Mouse (Mus musculus) CH12.LX (cell line): ENCODE measurements around the gene Igsf21. TPM values are rescaled to one million over a fixed set of nuclear protein-coding genes. Genes with fewer than 3 reads are reported as not detected.

Experiments used
- DNase-seq: peaks from one replicate; pipeline ENCODE4 v3.0.0-alpha.2; 2013; ENCODE audit errors: extremely low read depth
- H3K27ac ChIP-seq: 2 replicates; pipeline ENCODE4 v1.5.1; 2012; ENCODE audit warnings: low read depth, mild to moderate bottlenecking, control low read depth, moderate library complexity; ENCODE audit not compliant: insufficient read depth
- H3K27me3 ChIP-seq: replicated peaks from 2 replicates; pipeline ENCODE3; 2012; ENCODE audit warnings: inconsistent platforms
- H3K36me3 ChIP-seq, 2 experiments: replicated peaks in 1 of 2; 2 replicates each; pipeline versions ENCODE3 to v1.6.1; 2012; ENCODE audit warnings: inconsistent platforms in 1 of 2, low read length in 1 of 2, mild to moderate bottlenecking in 1 of 2, mixed read lengths in 1 of 2, moderate library complexity in 1 of 2; ENCODE audit not compliant: control insufficient read depth in 1 of 2, insufficient read depth in 1 of 2
- H3K4me1 ChIP-seq, 2 experiments: 2 replicates each; pipeline ENCODE4 v1.6.1; 2012; ENCODE audit warnings: inconsistent platforms in 1 of 2, moderate library complexity in 1 of 2; ENCODE audit not compliant: insufficient read depth in 2 of 2, control insufficient read depth in 1 of 2
- H3K4me2 ChIP-seq: 2 replicates; pipeline ENCODE4 v1.6.1; 2012; ENCODE audit warnings: low read depth, mild to moderate bottlenecking, control low read depth; ENCODE audit not compliant: poor library complexity, insufficient read depth, severe bottlenecking
- H3K4me3 ChIP-seq, 3 experiments: fragments of 150-350 bp in 1 of 3; sonication (generic) in 1 of 3; replicated peaks in 1 of 3; 2 replicates each; pipeline versions ENCODE3 to v1.5.1; 2011 to 2012; ENCODE audit warnings: low read depth in 2 of 3, low read length in 2 of 3, mild to moderate bottlenecking in 2 of 3, moderate library complexity in 2 of 3, control low read depth in 1 of 3, improper control_type of control experiment in 1 of 3, inconsistent platforms in 1 of 3, mixed read lengths in 1 of 3; ENCODE audit not compliant: poor library complexity in 1 of 3
- H3K79me2 ChIP-seq: replicated peaks from 2 replicates; pipeline ENCODE4 v1.6.1; 2012; ENCODE audit warnings: mild to moderate bottlenecking, moderate library complexity; ENCODE audit not compliant: control insufficient read depth, poor library complexity, insufficient read depth, severe bottlenecking; ENCODE audit errors: extremely low read depth
- H3K9ac ChIP-seq: 2 replicates; pipeline ENCODE4 v1.6.1; 2012; ENCODE audit warnings: low read depth, mild to moderate bottlenecking, control low read depth, moderate library complexity; ENCODE audit not compliant: insufficient read depth
- H3K9me3 ChIP-seq: replicated peaks from 2 replicates; pipeline ENCODE3; 2012; ENCODE audit warnings: low read length, inconsistent platforms, mixed read lengths
- BHLHE40 ChIP-seq: IDR thresholded peaks from 2 replicates; pipeline ENCODE4 v1.6.1; 2011; ENCODE audit warnings: mild to moderate bottlenecking, low read depth, low read length, improper control_type of control experiment
- CHD1 ChIP-seq: IDR thresholded peaks from 2 replicates; pipeline ENCODE4 v1.6.1; 2012; ENCODE audit warnings: low read depth, low read length, improper control_type of control experiment, inconsistent platforms
- CHD2 ChIP-seq: IDR thresholded peaks from 2 replicates; pipeline ENCODE4 v1.6.1; 2011; ENCODE audit warnings: low read length, improper control_type of control experiment
- CTCF ChIP-seq, 2 experiments: IDR thresholded peaks in 1 of 2; conservative IDR thresholded peaks in 1 of 2; 2 replicates each; pipeline ENCODE4 v1.5.1; 2011 to 2012; ENCODE audit warnings: low read depth in 2 of 2, low read length in 2 of 2, improper control_type of control experiment in 1 of 2, inconsistent platforms in 1 of 2, mild to moderate bottlenecking in 1 of 2, moderate library complexity in 1 of 2
- E2F4 ChIP-seq: IDR thresholded peaks from 2 replicates; pipeline ENCODE4 v1.6.1; 2011; ENCODE audit warnings: low read depth, low read length, improper control_type of control experiment; ENCODE audit not compliant: insufficient replicate concordance
- ELF1 ChIP-seq: IDR thresholded peaks from 2 replicates; pipeline ENCODE4 v1.6.1; 2014; ENCODE audit warnings: low read depth, mild to moderate bottlenecking, inconsistent platforms, low read length, improper control_type of control experiment
- ETS1 ChIP-seq: conservative IDR thresholded peaks from 2 replicates; pipeline ENCODE4 v1.6.1; 2012; ENCODE audit warnings: low read depth, mild to moderate bottlenecking, inconsistent platforms, low read length, improper control_type of control experiment, moderate library complexity
- JUND ChIP-seq: conservative IDR thresholded peaks from 2 replicates; pipeline ENCODE4 v1.6.1; 2011; ENCODE audit warnings: low read depth, low read length, improper control_type of control experiment
- KAT2A ChIP-seq: IDR thresholded peaks from 2 replicates; pipeline ENCODE4 v1.6.1; 2012; ENCODE audit warnings: low read length, improper control_type of control experiment, inconsistent platforms; ENCODE audit not compliant: insufficient replicate concordance
- MAX ChIP-seq: IDR thresholded peaks from 2 replicates; pipeline ENCODE4 v1.6.1; 2011; ENCODE audit warnings: low read length, improper control_type of control experiment
- MEF2A ChIP-seq: IDR thresholded peaks from 2 replicates; pipeline ENCODE4 v1.6.1; 2014; ENCODE audit warnings: low read depth, mild to moderate bottlenecking, inconsistent platforms, low read length, improper control_type of control experiment, borderline replicate concordance
- MXI1 ChIP-seq: IDR thresholded peaks from 2 replicates; pipeline ENCODE4 v1.6.1; 2011; ENCODE audit warnings: mild to moderate bottlenecking, low read depth, low read length, improper control_type of control experiment
- MYC ChIP-seq: IDR thresholded peaks from 2 replicates; pipeline ENCODE4 v1.6.1; 2011; ENCODE audit warnings: low read depth, mild to moderate bottlenecking, improper control_type of control experiment, low read length
- NELFE ChIP-seq: IDR thresholded peaks from 2 replicates; pipeline ENCODE4 v1.6.1; 2011; ENCODE audit warnings: low read depth, low read length, improper control_type of control experiment
- POLR2A ChIP-seq: IDR thresholded peaks from 2 replicates; pipeline ENCODE4 v1.6.1; 2011; ENCODE audit warnings: low read depth, mild to moderate bottlenecking, improper control_type of control experiment, low read length
- POLR2AphosphoS2 ChIP-seq: IDR thresholded peaks from 2 replicates; pipeline ENCODE4 v1.6.1; 2011; ENCODE audit warnings: low read depth, low read length, improper control_type of control experiment
- RCOR1 ChIP-seq: conservative IDR thresholded peaks from 2 replicates; pipeline ENCODE4 v1.6.1; 2012; ENCODE audit warnings: low read depth, mild to moderate bottlenecking, inconsistent platforms, low read length, improper control_type of control experiment
- SIN3A ChIP-seq: IDR thresholded peaks from 2 replicates; pipeline ENCODE4 v1.6.1; 2012; ENCODE audit warnings: low read length, improper control_type of control experiment, inconsistent platforms
- TBP ChIP-seq: conservative IDR thresholded peaks from 2 replicates; pipeline ENCODE4 v1.6.1; 2011; ENCODE audit warnings: low read depth, low read length, improper control_type of control experiment
- TCF12 ChIP-seq: IDR thresholded peaks from 2 replicates; pipeline ENCODE4 v1.6.1; 2014; ENCODE audit warnings: low read depth, mild to moderate bottlenecking, inconsistent platforms, low read length, improper control_type of control experiment
- USF2 ChIP-seq: conservative IDR thresholded peaks from 2 replicates; pipeline ENCODE4 v1.6.1; 2011; ENCODE audit warnings: low read depth, low read length, improper control_type of control experiment
- ZKSCAN1 ChIP-seq: IDR thresholded peaks from 2 replicates; pipeline ENCODE4 v1.6.1; 2012; ENCODE audit warnings: low read depth, inconsistent platforms, low read length, improper control_type of control experiment, borderline replicate concordance
- ZNF384 ChIP-seq: IDR thresholded peaks from 2 replicates; pipeline ENCODE4 v1.6.1; 2012; ENCODE audit warnings: low read depth, low read length, improper control_type of control experiment, inconsistent platforms
- dilution Hi-C: fragments of 300-500 bp; cut with MboI; formaldehyde crosslinking; loops from 2 replicates; pipeline ENCODE4 v1.14.3; 2020; ENCODE audit warnings: low sequenced_read_pairs; ENCODE audit not compliant: extremely low pct_unique_long_range_greater_than_20kb, extremely low pct_ligation_motif_present
- in situ Hi-C: fragments of 300-500 bp; cut with MboI; formaldehyde crosslinking; loops from 3 replicates; pipeline ENCODE4 v1.14.3; 2019; ENCODE audit warnings: low sequenced_read_pairs, low pct_ligation_motif_present, low pct_unique_long_range_greater_than_20kb, mixed read lengths
- polyA plus RNA-seq: library from polyadenylated mRNA; unstranded; fragments of >175 nt; gene quantifications from 2 replicates; pipeline ENCODE4 v1.2.1, GENCODE M21; 2012; ENCODE audit warnings: low read depth; ENCODE audit not compliant: insufficient read length
- total RNA-seq, 2 experiments: library from RNA; depleted of rRNA; stranded (reverse); fragments of 300-350 nt in 1 of 2; fragments of >200 nt in 1 of 2; gene quantifications; 2 replicates each; pipeline ENCODE4 v1.2.3; 2012 to 2014

Igsf21 gene
- total and polyA plus RNA-seq, 3 experiments, result not detected

DNA sequence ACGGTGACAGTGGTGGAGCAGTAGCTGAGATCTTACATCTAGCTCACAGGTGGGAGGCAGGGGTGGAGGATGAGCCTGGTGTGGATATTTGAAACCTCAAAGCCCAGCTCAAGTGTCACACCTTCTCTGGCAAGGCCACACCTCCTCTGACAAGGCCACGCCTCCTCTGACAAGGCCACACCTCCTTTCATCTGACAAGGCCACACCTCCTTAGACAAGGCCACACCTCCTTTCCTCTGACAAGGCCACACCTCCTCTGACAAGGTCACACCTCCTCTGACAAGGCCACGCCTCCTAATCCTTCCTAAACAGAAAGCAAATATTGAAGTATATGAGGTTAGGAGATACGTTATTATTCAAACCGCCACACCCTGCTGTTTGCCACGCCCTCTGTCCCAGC is 69.5 kb downstream of the Igsf21 start:
- no peak for TF ChIP-seq MEF2A
- no peak for TF ChIP-seq CHD2
- no peak for TF ChIP-seq TBP
- no peak for TF ChIP-seq RCOR1
- no peak for TF ChIP-seq USF2
- TF ChIP-seq CHD1, result no peak
- TF ChIP-seq POLR2AphosphoS2, result no peak
- no peak for TF ChIP-seq JUND
- TF ChIP-seq NELFE, result no peak
- no peak for TF ChIP-seq MXI1
- no peak overlapping the region for H3K9ac ChIP-seq
- no peak overlapping the region for H3K4me3 ChIP-seq
- H3K79me2 ChIP-seq, result no peaks in the 10 kb centered on the region
- peaks cover 22% of the 10 kb centered on the region for H3K27me3 ChIP-seq
- dilution Hi-C loops, result no loop called here
- H3K9me3 ChIP-seq, result peaks cover 36% of the 10 kb centered on the region
- in situ Hi-C loops, result no loop called here
- no peak overlapping the region for H3K4me2 ChIP-seq
- H3K36me3 ChIP-seq, result no peaks in the 10 kb centered on the region
- H3K27ac ChIP-seq, result no peak overlapping the region
- DNase-seq, result no peak
- no peaks in the 10 kb centered on the region for H3K4me1 ChIP-seq

DNA sequence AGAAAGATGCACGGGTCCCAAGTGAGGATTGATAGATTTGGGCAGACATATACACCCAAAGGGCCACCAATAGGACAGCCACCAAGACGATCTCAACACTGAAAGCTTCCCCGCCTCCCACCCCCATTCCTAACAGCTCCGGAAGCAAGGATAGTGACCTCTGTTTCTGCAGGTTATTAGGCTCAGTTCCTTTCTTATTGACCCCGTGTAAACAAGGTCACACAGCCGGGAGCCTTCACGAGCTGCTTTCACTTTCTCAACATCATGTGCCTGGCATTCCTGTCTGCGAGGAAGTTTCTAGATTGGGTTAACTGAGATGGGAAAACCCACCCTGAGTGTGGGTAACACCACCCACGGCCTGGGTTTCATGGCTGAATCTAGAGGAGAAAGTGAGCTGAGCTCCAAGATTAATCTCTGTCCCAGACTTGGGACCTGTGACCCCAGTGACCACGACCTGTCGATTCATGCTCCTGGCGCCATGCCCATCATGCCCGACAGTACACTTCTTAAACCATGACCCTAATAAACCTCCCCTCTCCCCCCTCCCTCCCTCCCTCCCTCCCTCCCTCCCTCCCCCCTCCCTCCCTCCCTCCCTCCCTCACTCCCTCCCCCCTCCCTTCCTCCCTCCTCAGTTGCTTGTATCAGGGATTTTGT is 72.7 kb downstream of the Igsf21 start:
- in situ Hi-C loops, result no loop called here
- Histone ChIP-seq H3K9me3 (peaks cover 40% of the 10 kb centered on the region), H3K79me2 (no peaks in the 10 kb centered on the region), H3K27ac (no peak overlapping the region), H3K4me1 (no peaks in the 10 kb centered on the region), H3K27me3 (peaks cover 15% of the 10 kb centered on the region), H3K9ac (no peak overlapping the region; the same call in 1 of the 2 replicates), H3K4me3 (no peak overlapping the region), H3K36me3 (no peaks in the 10 kb centered on the region), H3K4me2 (peak overlapping the region; percentile 64)
- TF ChIP-seq POLR2A, result no peak
- no peak for TF ChIP-seq CTCF (conservative IDR thresholded peaks at IDR 0.05 in 1 of 2, IDR thresholded peaks at IDR 0.05 in 1 of 2; ENCODE audit: low read depth in 2 of 2, low read length in 2 of 2)
- TF ChIP-seq ELF1, result no peak
- 0 out of 2 replicates have a peak, but pooled peaks have one; percentile 22 for TF ChIP-seq BHLHE40
- DNase-seq, result no peak
- dilution Hi-C loops, result no loop called here

DNA sequence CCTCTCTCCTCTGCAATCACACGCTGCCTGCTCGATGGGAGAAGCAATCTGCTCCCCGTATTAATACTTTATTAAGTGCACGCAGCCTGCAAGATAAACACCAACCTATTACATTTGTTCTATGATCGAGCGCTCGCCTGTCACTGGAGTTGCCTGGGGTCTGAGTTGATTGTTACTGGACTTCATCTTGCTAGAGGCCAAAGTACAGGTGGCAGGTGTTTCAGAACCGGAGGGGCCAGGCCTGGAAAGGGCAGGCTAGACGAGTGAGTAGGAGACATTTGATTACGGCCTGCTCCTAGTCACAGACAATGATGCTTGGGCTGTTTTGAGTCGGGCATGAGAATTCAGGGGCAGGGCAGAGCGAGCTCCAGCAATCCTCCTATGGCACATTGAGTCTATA is 73.5 kb downstream of the Igsf21 start:
- Histone ChIP-seq H3K36me3 (no peaks in the 10 kb centered on the region), H3K79me2 (no peaks in the 10 kb centered on the region), H3K4me2 (no peak overlapping the region), H3K4me1 (no peaks in the 10 kb centered on the region), H3K9ac (no peak overlapping the region), H3K27me3 (peaks cover 17% of the 10 kb centered on the region), H3K4me3 (no peak overlapping the region), H3K9me3 (peaks cover 35% of the 10 kb centered on the region), H3K27ac (no peak overlapping the region)
- in situ Hi-C loops, result no loop called here
- dilution Hi-C loops, result no loop called here
- no peak for DNase-seq
- TF ChIP-seq TBP (no peak), ETS1 (no peak), CTCF (conservative IDR thresholded peaks at IDR 0.05 in 1 of 2, IDR thresholded peaks at IDR 0.05 in 1 of 2; ENCODE audit: low read depth in 2 of 2, low read length in 2 of 2) (no peak), CHD1 (no peak), SIN3A (no peak), MEF2A (no peak), ZNF384 (no peak), BHLHE40 (no peak), KAT2A (no peak), MXI1 (no peak), USF2 (no peak), E2F4 (no peak), ZKSCAN1 (no peak), TCF12 (no peak), RCOR1 (no peak), MYC (no peak), MAX (no peak)
